Mouse (Mus musculus): ENCODE results near the gene Ifrd2. TPM values are rescaled to one million over a fixed set of nuclear protein-coding genes. Genes with fewer than 3 reads are reported as not detected.
A peak's percentile ranks its signal among the peaks of the same experiment; 100 is the strongest.

Ifrd2 gene
- total and polyA plus RNA-seq, 3 experiments = 147 to 292 TPM; not detected in 1

- no peak for TF ChIP-seq JUND (IDR thresholded peaks at IDR 0.05; ENCODE audit: low read depth, low read length)
- H3K9ac ChIP-seq (ENCODE audit: control insufficient read depth, low read depth, low read length, poor library complexity, severe bottlenecking) = no peak overlapping the region
- H3K27me3 ChIP-seq (ENCODE audit: control insufficient read depth in 1 of 2, insufficient read depth in 2 of 2, low read length in 2 of 2) = no peaks in the 10 kb centered on the region
- DNase-seq (ENCODE audit: low read depth, low spot score) = no peak
- no peaks in the 10 kb centered on the region for H3K9me3 ChIP-seq (replicated peaks; ENCODE audit: insufficient read depth, low read length)
- peaks cover under 1 to 1% of the 10 kb centered on the region in 2 experiments; a peak in 3 of 4 replicates for H3K36me3 ChIP-seq (ENCODE audit: control insufficient read depth in 1 of 2, insufficient read depth in 2 of 2, low read length in 2 of 2)
- H3K4me1 ChIP-seq (ENCODE audit: control insufficient read depth in 1 of 2, insufficient read depth in 2 of 2, low read length in 2 of 2) = peaks cover 0 to 3% of the 10 kb centered on the region in 2 experiments; a peak in 2 of 4 replicates
- peaks cover 6% of the 10 kb centered on the region; the same call in 1 of the 2 replicates for H3K79me2 ChIP-seq (ENCODE audit: control insufficient read depth, insufficient read depth, low read length, poor library complexity)
- H3K27ac ChIP-seq (ENCODE audit: control insufficient read depth, low read depth, low read length) = no peak overlapping the region
- H3K4me3 ChIP-seq (ENCODE audit: control insufficient read depth in 1 of 2, insufficient read depth in 1 of 2, low read depth in 2 of 2, low read length in 2 of 2) = no peak overlapping the region
Observed at GRCm38 (mm10) chr9:107618778-107619545, 31.5 kb downstream of the Ifrd2 start.

GRCm38 (mm10) chr9:107619546-107619879 lies 32.1 kb downstream of the Ifrd2 start:
- Histone ChIP-seq H3K9me3 (replicated peaks; ENCODE audit: insufficient read depth, low read length) (no peaks in the 10 kb centered on the region), H3K27ac (ENCODE audit: control insufficient read depth, low read depth, low read length) (no peak overlapping the region), H3K4me3 (ENCODE audit: control insufficient read depth in 1 of 2, insufficient read depth in 1 of 2, low read depth in 2 of 2, low read length in 2 of 2) (no peak overlapping the region), H3K36me3 (ENCODE audit: control insufficient read depth in 1 of 2, insufficient read depth in 2 of 2, low read length in 2 of 2) (peaks cover 1 to 6% of the 10 kb centered on the region in 2 experiments; a peak in 3 of 4 replicates), H3K79me2 (ENCODE audit: control insufficient read depth, insufficient read depth, low read length, poor library complexity) (peaks cover 8% of the 10 kb centered on the region; the same call in 1 of the 2 replicates), H3K9ac (ENCODE audit: control insufficient read depth, low read depth, low read length, poor library complexity, severe bottlenecking) (no peak overlapping the region), H3K27me3 (ENCODE audit: control insufficient read depth in 1 of 2, insufficient read depth in 2 of 2, low read length in 2 of 2) (no peaks in the 10 kb centered on the region), H3K4me1 (ENCODE audit: control insufficient read depth in 1 of 2, insufficient read depth in 2 of 2, low read length in 2 of 2) (peaks cover 5 to 8% of the 10 kb centered on the region in 2 experiments)
- TF ChIP-seq MAZ (IDR thresholded peaks at IDR 0.05; ENCODE audit: low read depth, low read length) (no peak), POLR2A (IDR thresholded peaks at IDR 0.05; ENCODE audit: control insufficient read depth in 1 of 2, insufficient read depth in 1 of 2, low read depth in 1 of 2, low read length in 2 of 2, poor library complexity in 1 of 2) (no peak), POLR2AphosphoS2 (IDR thresholded peaks at IDR 0.05; ENCODE audit: low read length) (no peak)
- DNase-seq (ENCODE audit: low read depth, low spot score) = no peak

- Histone ChIP-seq H3K79me2 (ENCODE audit: control insufficient read depth, insufficient read depth, low read length, poor library complexity) (peaks cover 12% of the 10 kb centered on the region; the same call in 1 of the 2 replicates), H3K27me3 (ENCODE audit: control insufficient read depth in 1 of 2, insufficient read depth in 2 of 2, low read length in 2 of 2) (no peaks in the 10 kb centered on the region), H3K27ac (ENCODE audit: control insufficient read depth, low read depth, low read length) (no peak overlapping the region), H3K9ac (ENCODE audit: control insufficient read depth, low read depth, low read length, poor library complexity, severe bottlenecking) (no peak overlapping the region), H3K36me3 (ENCODE audit: control insufficient read depth in 1 of 2, insufficient read depth in 2 of 2, low read length in 2 of 2) (peaks cover 1 to 11% of the 10 kb centered on the region in 2 experiments; a peak in 3 of 4 replicates), H3K4me3 (ENCODE audit: control insufficient read depth in 1 of 2, insufficient read depth in 1 of 2, low read depth in 2 of 2, low read length in 2 of 2) (no peak overlapping the region), H3K4me1 (ENCODE audit: control insufficient read depth in 1 of 2, insufficient read depth in 2 of 2, low read length in 2 of 2) (peaks cover 8 to 17% of the 10 kb centered on the region in 2 experiments), H3K9me3 (replicated peaks; ENCODE audit: insufficient read depth, low read length) (no peaks in the 10 kb centered on the region)
- TF ChIP-seq POLR2AphosphoS5 (IDR thresholded peaks at IDR 0.05; ENCODE audit: borderline replicate concordance, low read depth, low read length) = no peak
- TF ChIP-seq POLR2A (IDR thresholded peaks at IDR 0.05; ENCODE audit: control insufficient read depth in 1 of 2, insufficient read depth in 1 of 2, low read depth in 1 of 2, low read length in 2 of 2, poor library complexity in 1 of 2) = no peak
- DNase-seq (ENCODE audit: low read depth, low spot score) = no peak
Observed at GRCm38 (mm10) chr9:107620954-107621353, 33.5 kb downstream of the Ifrd2 start.

- Histone ChIP-seq H3K4me1 (ENCODE audit: control insufficient read depth in 1 of 2, insufficient read depth in 2 of 2, low read length in 2 of 2) (peaks cover 11 to 22% of the 10 kb centered on the region in 2 experiments), H3K36me3 (ENCODE audit: control insufficient read depth in 1 of 2, insufficient read depth in 2 of 2, low read length in 2 of 2) (peaks cover 1 to 15% of the 10 kb centered on the region in 2 experiments; a peak in 3 of 4 replicates)
- DNase-seq (ENCODE audit: low read depth, low spot score) = peak; percentile 88
- TF ChIP-seq ETS1 (IDR thresholded peaks at IDR 0.05; ENCODE audit: low read depth, low read length) = peak; percentile 53; the same call in 1 of the 2 replicates
- peak; percentile 81 for TF ChIP-seq ELF1 (IDR thresholded peaks at IDR 0.05; ENCODE audit: low read depth, low read length)
- peak in 1 of 2 experiments; percentile 45; a peak in 1 of 4 replicates for TF ChIP-seq POLR2A (IDR thresholded peaks at IDR 0.05; ENCODE audit: control insufficient read depth in 1 of 2, insufficient read depth in 1 of 2, low read depth in 1 of 2, low read length in 2 of 2, poor library complexity in 1 of 2)
- TF ChIP-seq GABPA (IDR thresholded peaks at IDR 0.05; ENCODE audit: low read depth, low read length) = no peak
- TF ChIP-seq MAFK (IDR thresholded peaks at IDR 0.05; ENCODE audit: borderline replicate concordance, low read depth, low read length) = no peak
- no peak for TF ChIP-seq MEF2A (IDR thresholded peaks at IDR 0.05; ENCODE audit: extremely low read depth, insufficient replicate concordance, low read depth, low read length, poor library complexity, severe bottlenecking)
- TF ChIP-seq CHD1 (IDR thresholded peaks at IDR 0.05; ENCODE audit: low read depth, low read length) = no peak
- peak; percentile 48; the same call in 1 of the 2 replicates for TF ChIP-seq SIN3A (IDR thresholded peaks at IDR 0.05; ENCODE audit: low read length)
- TF ChIP-seq HCFC1 (IDR thresholded peaks at IDR 0.05; ENCODE audit: low read depth, low read length) = 0 out of 2 replicates have a peak, but pooled peaks have one; percentile 46
- no peak for TF ChIP-seq GATA1 (IDR thresholded peaks at IDR 0.05; ENCODE audit: low read depth, low read length)
- TF ChIP-seq EP300 (IDR thresholded peaks at IDR 0.05; ENCODE audit: low read depth in 1 of 2, low read length in 2 of 2) = peak; percentile 23 to 36; a peak in 1 of 4 replicates
- no peak for TF ChIP-seq POLR2AphosphoS2 (IDR thresholded peaks at IDR 0.05; ENCODE audit: low read length)
- TF ChIP-seq CHD2 (IDR thresholded peaks at IDR 0.05; ENCODE audit: low read length) = no peak
- TF ChIP-seq ZMIZ1 (IDR thresholded peaks at IDR 0.05; ENCODE audit: low read depth, low read length) = no peak
Observed at GRCm38 (mm10) chr9:107624539-107624938, 37.1 kb downstream of the Ifrd2 start.

More at GRCm38 (mm10) chr9:107624539-107624938, 37.1 kb downstream of the Ifrd2 start:
- Histone ChIP-seq H3K27me3 (ENCODE audit: control insufficient read depth in 1 of 2, insufficient read depth in 2 of 2, low read length in 2 of 2) (no peaks in the 10 kb centered on the region), H3K27ac (ENCODE audit: control insufficient read depth, low read depth, low read length) (peak overlapping the region; percentile 53), H3K4me3 (ENCODE audit: control insufficient read depth in 1 of 2, insufficient read depth in 1 of 2, low read depth in 2 of 2, low read length in 2 of 2) (no peak overlapping the region), H3K79me2 (ENCODE audit: control insufficient read depth, insufficient read depth, low read length, poor library complexity) (peaks cover 34% of the 10 kb centered on the region), H3K9me3 (replicated peaks; ENCODE audit: insufficient read depth, low read length) (no peaks in the 10 kb centered on the region), H3K9ac (ENCODE audit: control insufficient read depth, low read depth, low read length, poor library complexity, severe bottlenecking) (peak overlapping the region; percentile 13)

Data from MEL (cell line).